Mouse (Mus musculus) liver, postnatal 0 days (tissue): Measurements from ENCODE around the gene 4930438A08Rik.
A peak's percentile ranks its signal among the peaks of the same experiment; 100 is the strongest.

Experiments
- CTCF ChIP-seq: sonication (generic); IDR thresholded peaks from 2 replicates; pipeline ENCODE4 v1.5.1; 2016; ENCODE audit warnings: antibody characterized with exemption, low read depth
- EP300 ChIP-seq: IDR thresholded peaks from 2 replicates; pipeline ENCODE4 v1.6.1; 2016; ENCODE audit warnings: antibody characterized with exemption, low read depth, mild to moderate bottlenecking

GRCm38 (mm10) chr11:58307411-58308080, 32.9 kb downstream of the 4930438A08Rik start:
- TF ChIP-seq CTCF (peak; percentile 54), EP300 (no peak)
